Mouse (Mus musculus): ENCODE measurements at regions not wholly inside any gene's neighbourhood (a gene's known extent, or its start where the extent isn't known, plus 50 kb on each side); places are given as distances from the start of the nearest gene placed in this dataset.

- TF ChIP-seq CTCF (IDR thresholded peaks at IDR 0.05), result no peak
- TF ChIP-seq POLR2A (IDR thresholded peaks at IDR 0.05; ENCODE audit: insufficient read depth, low read depth, low read length), result no peak
- no peak for TF ChIP-seq EP300 (IDR thresholded peaks at IDR 0.05; ENCODE audit: insufficient read depth, low read depth, low read length)
Measured at GRCm38 (mm10) chr10:26493801-26494200, 118.0 kb upstream of the L3mbtl3 start.
